ENCODE assay signal across 8 mouse cellular contexts in genomic region chr6:62576200-62576599, GRCm38 (mm10).
DNase-seq lines count a peak whose midpoint lies in the region; TF ChIP-seq lines count a peak whose summit lies in the region.
"Had no signal": no experiment of that assay in that cellular context is flagged by ENCODE, and none has a peak within 500 bp of the region (broad histone marks: within the 10 kb centered on the region; RNA-seq: fewer than 3 reads in every experiment).

No protein-coding gene starts in this region.

- H3K4me3 ChIP-seq in layer of hippocampus, adult 2 months, result no peak overlapping the region
- H3K4me3 ChIP-seq in MEL (ENCODE audit: control insufficient read depth in 1 of 2, insufficient read depth in 1 of 2, low read depth in 2 of 2, low read length in 2 of 2), result no peak overlapping the region
- H3K4me3 ChIP-seq: embryonic facial prominence, embryonic 13.5 days had no signal

- no peaks in the 10 kb centered on the region for H3K9me3 ChIP-seq in MEL (replicated peaks; ENCODE audit: insufficient read depth, low read length)
- H3K9me3 ChIP-seq: embryonic facial prominence, embryonic 13.5 days had no signal

- TF ChIP-seq POLR2A in MEL (IDR thresholded peaks at IDR 0.05; ENCODE audit: control insufficient read depth in 1 of 2, insufficient read depth in 1 of 2, low read depth in 1 of 2, low read length in 2 of 2, poor library complexity in 1 of 2), result no peak

- no peaks in the 10 kb centered on the region for H3K4me1 ChIP-seq in MEL (ENCODE audit: control insufficient read depth in 1 of 2, insufficient read depth in 2 of 2, low read length in 2 of 2)
- H3K4me1 ChIP-seq: embryonic facial prominence, embryonic 13.5 days had no signal

- intact Hi-C loops in heart, postnatal 36 days (cut with DNase I), result no loop called here

- no peaks in the 10 kb centered on the region for H3K79me2 ChIP-seq in MEL (ENCODE audit: control insufficient read depth, insufficient read depth, low read length, poor library complexity)

- no peak for TF ChIP-seq EP300 in MEL (IDR thresholded peaks at IDR 0.05; ENCODE audit: low read depth in 1 of 2, low read length in 2 of 2)

- peak; percentile 82 for TF ChIP-seq CTCF in layer of hippocampus, adult 2 months (conservative IDR thresholded peaks at IDR 0.05)
- TF ChIP-seq CTCF in MEL (IDR thresholded peaks at IDR 0.05 in 2 of 3, conservative IDR thresholded peaks at IDR 0.05 in 1 of 3; ENCODE audit: control insufficient read depth in 1 of 3, insufficient read depth in 1 of 3, low read depth in 2 of 3, low read length in 3 of 3, poor library complexity in 1 of 3, severe bottlenecking in 1 of 3), result peak in 1 of 3 experiments; percentile 8; a peak in 1 of 6 replicates

- DNase-seq in layer of hippocampus, adult 2 months (ENCODE audit: low spot score in 2 of 2), result peak; percentile 10 to 35
- DNase-seq in layer of hippocampus, adult 9-10 months (ENCODE audit: low spot score), result no peak
- DNase-seq in MEL (ENCODE audit: low read depth, low spot score), result peak; percentile 8
- DNase-seq in brain, adult 2 months (ENCODE audit: low read depth, low spot score), result peak; percentile 65
- DNase-seq in hindlimb bud, embryonic 11.5 days (ENCODE audit: extremely low spot score, low read depth, low spot score), result peak; percentile 8
- DNase-seq in spleen, postnatal 10 days (ENCODE audit: low spot score in 2 of 2), result no peak
- DNase-seq in heart, postnatal 36 days, result no peak

- no peak overlapping the region for H3K27ac ChIP-seq in layer of hippocampus, adult 2 months
- H3K27ac ChIP-seq in MEL (ENCODE audit: control insufficient read depth, low read depth, low read length), result no peak overlapping the region
- H3K27ac ChIP-seq: embryonic facial prominence, embryonic 13.5 days had no signal

- H3K27me3 ChIP-seq in MEL (ENCODE audit: control insufficient read depth in 1 of 2, insufficient read depth in 2 of 2, low read length in 2 of 2), result no peaks in the 10 kb centered on the region
- H3K27me3 ChIP-seq: embryonic facial prominence, embryonic 13.5 days had no signal

- H3K36me3 ChIP-seq in MEL (ENCODE audit: control insufficient read depth in 1 of 2, insufficient read depth in 2 of 2, low read length in 2 of 2), result no peaks in the 10 kb centered on the region
- H3K36me3 ChIP-seq: embryonic facial prominence, embryonic 13.5 days had no signal

- peak; percentile 16 for TF ChIP-seq RAD21 in MEL (IDR thresholded peaks at IDR 0.05; ENCODE audit: low read depth, low read length)

- H3K9ac ChIP-seq in MEL (ENCODE audit: control insufficient read depth, low read depth, low read length, poor library complexity, severe bottlenecking), result no peak overlapping the region
- H3K9ac ChIP-seq: embryonic facial prominence, embryonic 13.5 days had no signal

TF ChIP-seq in MEL, 35 proteins besides CTCF, POLR2A, EP300 and RAD21:
- TF ChIP-seq ZNF384 (IDR thresholded peaks at IDR 0.05; ENCODE audit: low read depth, low read length), result no peak
- no peak for TF ChIP-seq ETS1 (IDR thresholded peaks at IDR 0.05; ENCODE audit: low read depth, low read length)
- no peak for TF ChIP-seq MYB (IDR thresholded peaks at IDR 0.05; ENCODE audit: low read depth, low read length)
- TF ChIP-seq TAL1 (IDR thresholded peaks at IDR 0.05; ENCODE audit: low read length), result no peak
- no peak for TF ChIP-seq GATA1 (IDR thresholded peaks at IDR 0.05; ENCODE audit: low read depth, low read length)
- no peak for TF ChIP-seq ZMIZ1 (IDR thresholded peaks at IDR 0.05; ENCODE audit: low read depth, low read length)
- no peak for TF ChIP-seq MAX (IDR thresholded peaks at IDR 0.05; ENCODE audit: low read length)
- no peak for TF ChIP-seq HCFC1 (IDR thresholded peaks at IDR 0.05; ENCODE audit: low read depth, low read length)
- no peak for TF ChIP-seq KAT2A (conservative IDR thresholded peaks at IDR 0.05; ENCODE audit: low read depth, low read length)
- TF ChIP-seq POLR2AphosphoS2 (IDR thresholded peaks at IDR 0.05; ENCODE audit: low read length), result no peak
- no peak for TF ChIP-seq MXI1 (IDR thresholded peaks at IDR 0.05; ENCODE audit: low read depth, low read length)
- TF ChIP-seq MEF2A (IDR thresholded peaks at IDR 0.05; ENCODE audit: extremely low read depth, insufficient replicate concordance, low read depth, low read length, poor library complexity, severe bottlenecking), result no peak
- TF ChIP-seq USF2 (IDR thresholded peaks at IDR 0.05; ENCODE audit: borderline replicate concordance in 1 of 2, insufficient read depth in 1 of 2, low read depth in 1 of 2, low read length in 2 of 2), result no peak
- TF ChIP-seq ZC3H11A (IDR thresholded peaks at IDR 0.05; ENCODE audit: low read depth, low read length), result no peak
- no peak for TF ChIP-seq MAZ (IDR thresholded peaks at IDR 0.05; ENCODE audit: low read depth, low read length)
- TF ChIP-seq TBP (IDR thresholded peaks at IDR 0.05; ENCODE audit: low read depth, low read length), result no peak
- TF ChIP-seq ELF1 (IDR thresholded peaks at IDR 0.05; ENCODE audit: low read depth, low read length), result no peak
- no peak for TF ChIP-seq SIN3A (IDR thresholded peaks at IDR 0.05; ENCODE audit: low read length)
- no peak for TF ChIP-seq TCF12 (IDR thresholded peaks at IDR 0.05; ENCODE audit: low read depth, low read length)

Comparison
In these comparisons a context has a peak if more than half of its experiments do, and no peak if none do; other contexts are left out.
1. DNase-seq: peak in layer of hippocampus, adult 2 months (2 of 2), MEL (single experiment), brain, adult 2 months (single experiment) and hindlimb bud, embryonic 11.5 days (single experiment); none in layer of hippocampus, adult 9-10 months (single experiment), spleen, postnatal 10 days (0 of 2) and heart, postnatal 36 days (0 of 2).